9 mouse cellular contexts compared by ENCODE assay signal in the genomic region with DNA sequence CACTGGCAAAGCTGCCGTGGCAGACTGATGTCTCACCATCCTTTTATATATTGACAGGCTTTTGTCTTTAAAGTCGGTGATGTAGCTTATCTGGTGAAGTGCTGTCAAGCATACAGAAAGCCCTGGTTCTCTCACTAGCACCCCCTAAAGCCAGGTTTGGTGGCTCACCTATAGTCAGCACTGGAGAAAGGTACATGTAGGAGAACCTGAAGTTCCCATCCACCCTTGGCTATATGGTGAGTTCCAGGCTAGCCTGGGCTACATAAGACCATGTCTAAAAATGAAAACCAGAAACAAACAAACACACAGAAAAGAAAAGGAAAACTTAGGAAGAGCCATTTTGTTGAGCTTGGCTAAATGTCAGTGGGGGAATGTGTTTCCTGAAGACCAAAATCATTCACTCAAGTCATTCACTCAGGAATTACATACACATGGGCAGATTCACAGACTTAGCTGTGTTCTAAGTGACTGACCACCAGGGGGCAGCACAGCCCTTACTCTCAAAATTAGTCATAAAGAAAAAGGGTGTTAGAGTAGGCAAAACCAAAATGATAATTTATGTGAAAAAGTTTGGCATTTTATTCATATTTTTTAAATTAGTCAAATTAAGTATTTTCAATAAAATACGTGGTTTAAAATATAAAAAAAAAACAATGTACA. TPM values are rescaled to one million over a fixed set of nuclear protein-coding genes. Genes with fewer than 3 reads are reported as not detected.
DNase-seq lines count a peak whose midpoint lies in the region; ATAC-seq and TF ChIP-seq lines count a peak whose summit lies in the region.
"Had no signal": no experiment of that assay in that cellular context is flagged by ENCODE, and none has a peak within 500 bp of the region (broad histone marks: within the 10 kb centered on the region; RNA-seq: fewer than 3 reads in every experiment).

No protein-coding gene starts in this region.

- H3K27me3 ChIP-seq in heart, adult 2 months (ENCODE audit: control insufficient read depth, insufficient read depth, low read length) = no peaks in the 10 kb centered on the region
- H3K27me3 ChIP-seq in intestine, postnatal 0 days (replicated peaks; ENCODE audit: control insufficient read depth, insufficient read depth, low read length) = no peaks in the 10 kb centered on the region
- no peaks in the 10 kb centered on the region for H3K27me3 ChIP-seq in limb, embryonic 10.5 days (ENCODE audit: low read depth, poor library complexity, severe bottlenecking)
- H3K27me3 ChIP-seq: megakaryocyte, embryonic 14.5 days had no signal

- TF ChIP-seq POLR2A in heart, adult 2 months (IDR thresholded peaks at IDR 0.05; ENCODE audit: insufficient read depth, low read depth, low read length) = no peak

- no peaks in the 10 kb centered on the region for H3K9me3 ChIP-seq in intestine, postnatal 0 days (ENCODE audit: control insufficient read depth)
- no peaks in the 10 kb centered on the region for H3K9me3 ChIP-seq in limb, embryonic 10.5 days (replicated peaks)
- H3K9me3 ChIP-seq: megakaryocyte, embryonic 14.5 days had no signal

- WGBS in heart, adult 2 months = 56% methylated on average over 3 of the region's 3 CpGs
- WGBS in intestine, postnatal 0 days = 67% methylated on average over 3 of the region's 3 CpGs
- WGBS in limb, embryonic 10.5 days = 66% methylated on average over 3 of the region's 3 CpGs

- H3K4me1 ChIP-seq in heart, adult 2 months (ENCODE audit: control insufficient read depth, insufficient read depth, low read length) = no peaks in the 10 kb centered on the region
- H3K4me1 ChIP-seq in intestine, postnatal 0 days (replicated peaks; ENCODE audit: control insufficient read depth, insufficient read depth, low read length) = no peaks in the 10 kb centered on the region
- H3K4me1 ChIP-seq in limb, embryonic 10.5 days = no peaks in the 10 kb centered on the region

- no peak for ATAC-seq in intestine, postnatal 0 days
- ATAC-seq in monocyte, adult 5-6 weeks (replicated peaks; ENCODE audit: insufficient number of reproducible peaks, low FRiP score, low TSS enrichment, poor library complexity, severe bottlenecking) = peak; percentile 75

- no peak overlapping the region for H3K9ac ChIP-seq in heart, adult 2 months (ENCODE audit: low read depth, low read length)
- H3K9ac ChIP-seq in intestine, postnatal 0 days (ENCODE audit: low read depth, low read length) = no peak overlapping the region

- H3K79me2 ChIP-seq in heart, adult 2 months (replicated peaks; ENCODE audit: control insufficient read depth, insufficient read depth, low read length) = no peaks in the 10 kb centered on the region

- H3K27ac ChIP-seq in heart, adult 2 months = no peak overlapping the region
- H3K27ac ChIP-seq in intestine, postnatal 0 days (ENCODE audit: low read depth, low read length) = no peak overlapping the region
- no peak overlapping the region for H3K27ac ChIP-seq in limb, embryonic 10.5 days

- no peak overlapping the region for H3K4me3 ChIP-seq in heart, adult 2 months
- H3K4me3 ChIP-seq in intestine, postnatal 0 days (ENCODE audit: low read depth, low read length) = no peak overlapping the region
- no peak overlapping the region for H3K4me3 ChIP-seq in limb, embryonic 10.5 days
- H3K4me3 ChIP-seq: megakaryocyte, embryonic 14.5 days had no signal

- H3K36me3 ChIP-seq in heart, adult 2 months (ENCODE audit: control insufficient read depth, insufficient read depth, low read length) = no peaks in the 10 kb centered on the region
- peaks cover 16% of the 10 kb centered on the region for H3K36me3 ChIP-seq in intestine, postnatal 0 days (ENCODE audit: control insufficient read depth, insufficient read depth)
- H3K36me3 ChIP-seq in limb, embryonic 10.5 days = peaks cover 41% of the 10 kb centered on the region

- DNase-seq in heart, adult 2 months = peak; percentile 52 to 77
- no peak for DNase-seq in heart, postnatal 25 days (ENCODE audit: low spot score)
- peak; percentile 81 to 90 for DNase-seq in cerebellum, postnatal 14 days
- DNase-seq in frontal cortex, postnatal 25 days (ENCODE audit: low spot score in 2 of 2) = peak; percentile 56 to 72
- DNase-seq in limb, embryonic 10.5 days (ENCODE audit: low spot score) = peak; percentile 81
- DNase-seq in spleen, postnatal 36 days (ENCODE audit: low spot score in 2 of 2) = peak; percentile 55 to 66

- intact Hi-C loops in heart, adult 2 months (cut with DNase I) = no loop called here
- intact Hi-C loops in heart, postnatal 25 days (cut with DNase I) = loop anchor here (5.0 kb wide), 2 partner anchors 185 to 255 kb away; a partner anchor contains a TSS

- TF ChIP-seq EP300 in heart, adult 2 months (IDR thresholded peaks at IDR 0.05; ENCODE audit: insufficient read depth, low read depth, low read length) = no peak

- no peak overlapping the region for H3K4me2 ChIP-seq in intestine, postnatal 0 days (replicated peaks; ENCODE audit: low read depth)

- TF ChIP-seq CTCF in heart, adult 2 months (IDR thresholded peaks at IDR 0.05) = peak; percentile 88
- TF ChIP-seq CTCF in intestine, postnatal 0 days (IDR thresholded peaks at IDR 0.05; ENCODE audit: low read depth) = peak; percentile 82

RNA-seq across cellular contexts. Expression of a gene that starts 10.1 kb away (rescaled TPM):
- total RNA-seq in heart, adult 2 months (2021) = 1 to 10 TPM; 2.3 to 2.8 TPM
- 1.5 and 3.5 TPM in 2 replicates for polyA plus RNA-seq in heart, adult 2 months (2012; rRNA removed)
- 1 to 10 TPM; 2.8 to 3.1 TPM for total RNA-seq in heart, postnatal 25 days (2021)
- polyA plus RNA-seq in intestine, postnatal 0 days (2015; fragmentation: Nextera tagmentation; extraction: Ambion mirVana) = 1.9 and 2.4 TPM in 2 replicates
- polyA plus RNA-seq in limb, embryonic 10.5 days (2016; fragmentation: Nextera tagmentation; extraction: Ambion mirVana) = 9.5 and 11.5 TPM in 2 replicates
- total RNA-seq in monocyte, adult 5-6 weeks (2017) = 322 to 362 TPM (median 361 TPM) in 3 replicates

RNA-seq across cellular contexts. Expression of a gene that starts 47.5 kb away (rescaled TPM):
- under 1 TPM; 0.47 to 0.75 TPM for total RNA-seq in heart, adult 2 months (2021)
- 0.82 and 0.92 TPM in 2 replicates for polyA plus RNA-seq in heart, adult 2 months (2012; rRNA removed)
- under 1 TPM; 0.42 to 0.44 TPM for total RNA-seq in heart, postnatal 25 days (2021)
- 0.31 TPM in 2 replicates for polyA plus RNA-seq in intestine, postnatal 0 days (2015; fragmentation: Nextera tagmentation; extraction: Ambion mirVana)
- 0.05 and 0.14 TPM in 2 replicates for polyA plus RNA-seq in limb, embryonic 10.5 days (2016; fragmentation: Nextera tagmentation; extraction: Ambion mirVana)
- total RNA-seq in monocyte, adult 5-6 weeks (2017) = 433 to 771 TPM (median 747 TPM) in 3 replicates

Comparison
In these comparisons a context has a peak if more than half of its experiments do, and no peak if none do; other contexts are left out.
1. RNA of a gene that starts 10.1 kb away (total RNA-seq): 322 to 362 TPM in monocyte, adult 5-6 weeks; 2.8 to 3.1 TPM in heart, postnatal 25 days and 2.3 to 2.8 TPM in heart, adult 2 months; every median in the first group is over 10 times any median in the second.
2. RNA of a gene that starts 47.5 kb away (total RNA-seq): 433 to 771 TPM in monocyte, adult 5-6 weeks; 0.47 to 0.75 TPM in heart, adult 2 months and 0.42 to 0.44 TPM in heart, postnatal 25 days; every median in the first group is over 100 times any median in the second.